Mouse (Mus musculus) right cerebral cortex, adult 18-20 months (tissue): ENCODE measurements at regions not wholly inside any gene's neighbourhood (a gene's known extent, or its start where the extent isn't known, plus 50 kb on each side); places are given as distances from the start of the nearest gene placed in this dataset.

Source experiments
- DNase-seq: peaks from one replicate; pipeline ENCODE4 v3.0.0; 2022; ENCODE audit warnings: mixed read lengths

DNA sequence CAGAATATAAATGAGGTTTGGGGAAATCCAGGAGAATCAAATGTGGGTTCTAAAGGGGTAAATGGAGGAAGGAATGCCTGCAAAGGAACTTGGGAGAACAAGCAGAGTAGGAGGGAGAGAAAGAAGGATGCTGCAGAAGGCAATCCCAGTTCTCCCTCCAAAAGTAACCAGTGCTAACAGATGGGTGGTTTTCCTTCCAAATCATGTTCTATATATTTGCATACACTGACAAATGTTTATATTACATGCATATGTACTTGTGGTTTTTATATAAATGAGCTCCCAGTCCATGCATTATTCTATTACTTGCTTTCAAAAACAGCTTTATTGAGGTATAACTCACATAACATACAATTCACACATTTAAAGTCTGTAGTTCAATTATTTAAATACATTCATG is 53.7 kb downstream of the Zcchc12 start:
- no peak for DNase-seq

DNA sequence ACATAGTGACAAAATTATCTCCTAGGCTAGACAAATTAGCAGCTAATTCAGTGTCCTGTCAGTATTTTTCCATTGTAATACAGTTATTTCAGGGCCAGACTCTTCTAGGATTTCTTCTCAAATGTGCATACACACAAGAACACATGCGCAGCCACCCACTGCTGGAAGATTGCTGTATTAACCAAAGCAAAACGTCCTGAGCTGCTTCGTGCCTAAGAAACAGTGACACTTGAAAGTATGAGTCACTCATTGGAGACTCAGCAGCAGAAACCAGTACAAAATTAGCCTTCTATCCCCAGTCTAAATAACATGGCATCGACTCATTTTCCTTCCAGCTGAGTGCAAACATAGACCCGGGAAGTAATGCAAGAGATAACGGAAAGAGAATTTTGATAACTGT is 59.2 kb downstream of the Zcchc12 start:
- DNase-seq, result peak; percentile 29

DNA sequence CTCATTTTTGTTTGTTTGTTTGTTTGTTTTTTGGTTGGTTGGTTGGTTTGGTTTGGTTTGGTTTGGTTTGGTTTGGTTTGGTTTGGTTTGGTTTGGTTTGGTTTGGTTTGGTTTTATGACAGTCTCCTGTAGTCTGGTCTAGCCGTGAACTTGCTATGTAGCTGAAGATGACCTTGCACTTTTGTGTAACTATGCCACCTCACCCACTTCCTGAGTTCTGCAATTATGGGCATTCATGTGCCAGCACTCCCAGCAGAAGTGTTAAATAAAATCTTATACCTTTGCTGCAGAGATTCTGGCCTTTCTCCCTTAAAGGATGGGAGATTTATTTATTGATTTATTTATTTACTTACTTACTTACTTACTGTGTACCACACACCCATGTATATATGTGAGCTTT is 51.5 kb upstream of the Lonrf3 start:
- DNase-seq, result no peak
